Mouse (Mus musculus): ENCODE measurements around the gene Tbc1d2b.

GRCm38 (mm10) chr9:90248326-90248725 lies 22.3 kb downstream of the Tbc1d2b start:
- TF ChIP-seq POLR2A (IDR thresholded peaks at IDR 0.05; ENCODE audit: borderline replicate concordance, control insufficient read depth, low read depth, low read length) (no peak), CTCF (IDR thresholded peaks at IDR 0.05; ENCODE audit: control insufficient read depth, insufficient read depth, low read length) (no peak)
